Mouse (Mus musculus): Measurements from ENCODE around the gene Nedd9. TPM values are rescaled to one million over a fixed set of nuclear protein-coding genes. Genes with fewer than 3 reads are reported as not detected.
A peak's percentile ranks its signal among the peaks of the same experiment; 100 is the strongest.

The Nedd9 gene
- polyA plus RNA-seq, 1 experiment from 2014 or later, result 11.1 TPM

DNA sequence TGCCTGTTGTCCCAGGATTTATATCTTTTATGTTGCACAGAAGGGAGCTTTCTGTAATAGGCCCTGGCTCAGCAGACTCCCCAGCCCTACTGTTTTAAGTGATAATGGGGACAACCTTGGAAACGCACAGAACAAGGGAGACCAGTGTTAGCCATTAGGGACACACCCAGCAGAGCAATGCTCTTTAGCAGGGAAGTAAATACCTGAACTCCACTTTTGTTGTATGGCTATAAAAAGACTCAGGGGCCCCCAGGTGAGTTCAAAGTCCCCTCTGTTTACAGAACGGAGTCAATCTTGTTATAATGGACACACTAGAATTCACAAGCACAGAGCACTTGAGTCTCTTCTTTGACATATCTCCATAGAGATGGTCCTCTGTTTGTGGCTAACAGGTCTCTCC, 28.5 kb downstream of the Nedd9 start:
- no peak overlapping the region for H3K4me3 ChIP-seq
- no peak for DNase-seq (ENCODE audit: low spot score)
- WGBS, result 56% methylated on average over 2 of the region's 2 CpGs
- H3K36me3 ChIP-seq, result no peaks in the 10 kb centered on the region
- no peak overlapping the region for H3K27ac ChIP-seq
- no peaks in the 10 kb centered on the region for H3K9me3 ChIP-seq (replicated peaks)
- no peaks in the 10 kb centered on the region for H3K27me3 ChIP-seq (ENCODE audit: low read depth, poor library complexity, severe bottlenecking)
- peaks cover 15% of the 10 kb centered on the region for H3K4me1 ChIP-seq

DNA sequence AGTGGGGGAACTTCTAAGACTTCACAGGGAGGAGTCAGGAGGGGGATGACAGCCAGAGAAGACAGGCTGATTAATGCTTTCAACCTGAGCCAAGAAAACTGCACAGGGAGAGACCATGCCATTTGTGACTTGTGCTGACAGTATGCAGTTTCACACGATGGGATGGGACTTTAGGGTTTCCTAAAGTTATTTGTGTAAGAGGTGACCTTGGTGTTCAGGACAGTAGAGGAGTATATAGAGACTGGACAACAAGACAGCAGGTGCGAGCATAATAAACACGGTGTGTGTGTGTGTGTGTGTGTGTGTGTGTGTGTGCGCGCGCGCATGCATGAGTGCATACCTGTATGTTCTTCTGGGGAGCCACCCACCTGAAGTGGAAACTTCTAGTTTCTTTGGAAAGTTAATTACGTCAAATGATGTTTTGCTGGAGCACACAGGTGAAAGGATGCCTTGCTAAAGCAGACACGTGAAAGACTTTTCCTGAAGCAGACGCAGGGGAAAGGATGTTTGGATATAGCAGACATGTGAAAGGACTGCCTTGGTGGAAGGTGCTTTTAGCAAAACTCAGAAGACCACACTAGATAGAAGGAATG, 29.3 kb downstream of the Nedd9 start:
- WGBS, result 91% methylated on average over 10 of the region's 10 CpGs
- H3K4me1 ChIP-seq, result peaks cover 15% of the 10 kb centered on the region
- H3K4me3 ChIP-seq, result no peak overlapping the region
- H3K27me3 ChIP-seq (ENCODE audit: low read depth, poor library complexity, severe bottlenecking), result no peaks in the 10 kb centered on the region
- H3K9me3 ChIP-seq (replicated peaks), result no peaks in the 10 kb centered on the region
- H3K36me3 ChIP-seq, result no peaks in the 10 kb centered on the region
- no peak overlapping the region for H3K27ac ChIP-seq
- DNase-seq (ENCODE audit: low spot score), result no peak

DNA sequence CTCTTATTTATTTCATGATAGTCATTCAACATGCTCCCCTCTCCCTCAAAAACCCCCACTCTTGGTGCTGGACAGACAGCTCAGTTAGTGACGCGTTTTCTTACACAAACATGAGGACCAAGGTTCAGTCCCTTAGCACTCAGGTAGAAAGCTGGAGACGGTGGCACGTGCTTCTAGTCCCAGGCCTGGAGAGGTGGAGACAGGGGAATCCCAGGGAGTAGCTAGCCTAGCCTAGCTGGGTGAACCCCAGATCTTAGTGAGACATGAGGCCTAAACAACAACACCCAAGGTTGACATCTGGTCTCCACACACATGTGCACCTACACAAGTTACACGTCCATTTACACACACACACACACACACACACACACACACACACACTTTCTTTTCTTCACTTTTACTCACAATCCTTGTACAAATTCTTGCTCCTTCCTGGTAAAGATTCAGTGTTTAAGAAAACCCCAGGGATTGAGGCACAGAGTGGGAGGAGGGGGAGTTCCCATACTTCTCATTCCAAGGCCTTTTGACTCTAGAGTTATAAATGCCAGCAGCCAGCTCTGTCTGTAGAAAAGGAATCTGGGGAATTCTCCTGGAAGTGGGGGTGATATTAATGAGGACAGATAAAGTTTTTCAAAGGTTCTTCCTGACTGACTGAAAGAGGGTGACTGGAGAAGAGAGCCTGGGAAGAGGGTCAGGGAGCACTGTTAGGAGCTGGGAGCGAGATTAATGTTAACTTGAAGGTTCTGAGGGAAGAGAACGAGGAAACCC, 29.9 kb downstream of the Nedd9 start:
- H3K4me3 ChIP-seq, result no peak overlapping the region
- no peaks in the 10 kb centered on the region for H3K9me3 ChIP-seq (replicated peaks)
- H3K36me3 ChIP-seq, result no peaks in the 10 kb centered on the region
- 63% methylated on average over 7 of the region's 7 CpGs for WGBS
- 0 out of 2 replicates have a peak overlapping the region, but pooled peaks have one; percentile 47 for H3K27ac ChIP-seq
- H3K27me3 ChIP-seq (ENCODE audit: low read depth, poor library complexity, severe bottlenecking), result no peaks in the 10 kb centered on the region
- no peak for DNase-seq (ENCODE audit: low spot score)
- H3K4me1 ChIP-seq, result peaks cover 15% of the 10 kb centered on the region

DNA sequence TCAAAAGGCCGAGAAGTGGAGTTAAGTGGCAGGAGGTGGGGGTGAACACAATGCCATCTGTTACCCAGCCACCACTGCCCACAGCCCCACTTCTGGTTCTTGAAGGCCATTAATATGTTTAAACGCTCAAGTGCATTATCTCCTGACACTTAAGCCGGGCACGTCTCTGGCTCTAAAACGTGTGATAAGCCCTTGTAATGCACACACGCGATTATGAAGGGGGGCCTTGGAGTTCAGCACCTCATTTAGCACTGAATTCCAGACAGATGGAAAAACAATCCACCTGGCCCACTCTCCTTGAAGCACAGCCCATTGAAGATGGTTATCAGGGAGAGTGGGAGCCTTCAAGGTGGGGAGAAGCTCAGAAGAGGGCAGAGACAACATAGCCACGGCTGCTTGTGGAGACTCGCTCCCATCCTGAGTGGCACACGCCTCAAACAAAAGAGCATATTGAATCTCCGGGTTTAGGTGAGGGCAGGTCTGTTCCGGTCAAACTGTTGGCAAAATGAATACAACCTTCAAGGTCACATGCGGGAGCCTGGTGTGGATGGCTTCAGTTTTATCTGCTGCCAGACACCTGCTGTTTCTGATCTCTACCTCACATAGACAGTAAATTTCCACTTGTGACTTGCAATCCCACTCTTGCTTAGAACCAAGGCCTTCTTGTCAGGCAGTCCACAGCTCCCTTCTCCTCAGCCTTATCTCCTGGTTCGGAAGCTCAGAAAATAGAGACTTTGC, 30.7 kb downstream of the Nedd9 start:
- Histone ChIP-seq H3K27ac (peak overlapping the region; percentile 47; the same call in 1 of the 2 replicates), H3K4me1 (peaks cover 15% of the 10 kb centered on the region), H3K4me3 (no peak overlapping the region), H3K9me3 (replicated peaks) (no peaks in the 10 kb centered on the region), H3K36me3 (no peaks in the 10 kb centered on the region), H3K27me3 (ENCODE audit: low read depth, poor library complexity, severe bottlenecking) (no peaks in the 10 kb centered on the region)
- WGBS, result 78% methylated on average over 14 of the region's 14 CpGs
- no peak for DNase-seq (ENCODE audit: low spot score)

- 87% methylated on average over 15 of the region's 15 CpGs for WGBS
- H3K4me3 ChIP-seq, result no peak overlapping the region
These were observed 33.7 kb downstream of the Nedd9 start for GRCm38 (mm10) chr13:41453227-41454193.

GRCm38 (mm10) chr13:41450821-41451220, 36.3 kb downstream of the Nedd9 start:
- WGBS, result 71% methylated on average over 6 of the region's 6 CpGs
- H3K4me1 ChIP-seq, result peaks cover 17% of the 10 kb centered on the region
- H3K27me3 ChIP-seq (ENCODE audit: low read depth, poor library complexity, severe bottlenecking), result no peaks in the 10 kb centered on the region
- no peaks in the 10 kb centered on the region for H3K36me3 ChIP-seq
- no peak overlapping the region for H3K4me3 ChIP-seq
- H3K27ac ChIP-seq, result no peak overlapping the region
- no peaks in the 10 kb centered on the region for H3K9me3 ChIP-seq (replicated peaks)
- DNase-seq (ENCODE audit: low spot score), result no peak

More at GRCm38 (mm10) chr13:41453227-41454193, 33.7 kb downstream of the Nedd9 start:
- peaks cover 21% of the 10 kb centered on the region for H3K4me1 ChIP-seq
- no peak overlapping the region for H3K27ac ChIP-seq
- no peaks in the 10 kb centered on the region for H3K9me3 ChIP-seq (replicated peaks)
- no peak for DNase-seq (ENCODE audit: low spot score)
- H3K36me3 ChIP-seq, result no peaks in the 10 kb centered on the region
- H3K27me3 ChIP-seq (ENCODE audit: low read depth, poor library complexity, severe bottlenecking), result no peaks in the 10 kb centered on the region

DNA sequence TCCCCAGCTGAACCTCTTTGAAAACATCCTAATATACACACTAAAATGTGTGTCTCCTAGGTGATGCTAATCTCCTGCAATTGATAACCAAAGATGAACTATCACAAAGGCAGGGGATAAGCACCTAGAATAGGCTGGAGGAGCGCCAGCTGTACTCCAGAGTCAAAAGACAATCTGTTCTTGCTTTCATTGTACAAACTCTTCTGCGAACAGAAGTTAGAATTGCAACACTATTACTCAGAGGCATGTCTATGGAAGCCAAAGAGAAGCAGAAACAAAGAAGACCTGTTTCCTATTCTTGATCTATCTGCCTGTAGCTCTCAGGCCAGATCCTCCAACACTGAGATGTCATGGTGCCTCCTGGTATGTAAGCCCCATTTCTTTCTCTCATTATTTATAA, 38.0 kb downstream of the Nedd9 start:
- H3K4me3 ChIP-seq, result no peak overlapping the region
- no peaks in the 10 kb centered on the region for H3K9me3 ChIP-seq (replicated peaks)
- no peaks in the 10 kb centered on the region for H3K27me3 ChIP-seq (ENCODE audit: low read depth, poor library complexity, severe bottlenecking)
- H3K36me3 ChIP-seq, result no peaks in the 10 kb centered on the region
- no peak overlapping the region for H3K27ac ChIP-seq
- no peak for DNase-seq (ENCODE audit: low spot score)
- H3K4me1 ChIP-seq, result peaks cover 17% of the 10 kb centered on the region
- 91% methylated on average over 2 of the region's 2 CpGs for WGBS

DNA sequence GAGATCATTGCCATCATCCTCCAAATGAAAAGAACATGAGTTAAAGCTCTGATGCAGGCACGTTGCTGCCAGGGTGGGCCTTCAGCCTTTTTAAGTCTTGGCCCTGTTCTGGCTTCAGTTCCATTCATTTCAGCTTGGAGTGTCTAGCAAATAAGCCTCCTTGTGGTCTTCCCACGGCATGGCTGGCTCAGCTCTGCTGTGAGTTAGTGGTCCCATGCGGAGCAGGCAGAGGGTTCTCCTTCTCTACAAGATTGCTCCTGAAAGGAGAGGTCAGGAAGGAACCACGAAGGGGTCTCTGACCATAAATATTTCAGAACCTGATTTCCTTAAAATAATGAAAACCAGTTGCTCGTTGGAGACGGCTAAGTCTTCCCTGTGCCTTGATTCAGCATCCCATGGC, 40.0 kb downstream of the Nedd9 start:
- H3K9me3 ChIP-seq (replicated peaks), result no peaks in the 10 kb centered on the region
- H3K4me3 ChIP-seq, result no peak overlapping the region
- no peaks in the 10 kb centered on the region for H3K27me3 ChIP-seq (ENCODE audit: low read depth, poor library complexity, severe bottlenecking)
- DNase-seq (ENCODE audit: low spot score), result no peak
- H3K27ac ChIP-seq, result no peak overlapping the region
- H3K4me1 ChIP-seq, result peaks cover 17% of the 10 kb centered on the region
- H3K36me3 ChIP-seq, result no peaks in the 10 kb centered on the region
- WGBS, result 44% methylated on average over 6 of the region's 6 CpGs

- Histone ChIP-seq H3K36me3 (no peaks in the 10 kb centered on the region), H3K27ac (no peak overlapping the region), H3K9me3 (replicated peaks) (no peaks in the 10 kb centered on the region), H3K4me3 (no peak overlapping the region), H3K27me3 (ENCODE audit: low read depth, poor library complexity, severe bottlenecking) (no peaks in the 10 kb centered on the region), H3K4me1 (peaks cover 17% of the 10 kb centered on the region)
- no peak for DNase-seq (ENCODE audit: low spot score)
- 95% methylated on average over 1 of the region's 1 CpGs for WGBS
These were observed 40.6 kb downstream of the Nedd9 start for GRCm38 (mm10) chr13:41446591-41446990.

- 97% methylated on average over 3 of the region's 3 CpGs for WGBS
- no peak for DNase-seq (ENCODE audit: low spot score)
- Histone ChIP-seq H3K27me3 (ENCODE audit: low read depth, poor library complexity, severe bottlenecking) (no peaks in the 10 kb centered on the region), H3K9me3 (replicated peaks) (no peaks in the 10 kb centered on the region), H3K4me3 (no peak overlapping the region), H3K27ac (no peak overlapping the region), H3K4me1 (peaks cover 11% of the 10 kb centered on the region), H3K36me3 (no peaks in the 10 kb centered on the region)
These were observed 41.9 kb downstream of the Nedd9 start for GRCm38 (mm10) chr13:41445067-41445808.

DNA sequence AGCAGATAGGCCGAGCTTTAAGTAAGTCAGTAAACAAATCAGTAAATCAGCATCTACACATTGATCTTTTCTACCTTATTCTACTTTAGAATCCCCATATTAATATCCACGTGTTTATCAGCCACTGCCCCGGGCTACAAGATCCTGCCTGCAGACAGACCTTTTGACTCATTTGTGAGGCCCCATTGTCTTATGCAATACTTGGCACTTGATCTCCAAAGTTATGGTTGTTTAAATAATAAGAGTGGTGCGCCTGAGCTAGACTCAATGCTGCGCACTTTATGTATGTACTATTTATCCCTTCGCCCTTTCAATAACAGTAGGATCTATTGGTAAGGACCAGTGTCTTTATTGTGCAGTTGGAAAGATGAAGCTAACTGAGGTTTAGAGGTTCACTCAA, 42.9 kb downstream of the Nedd9 start:
- H3K27me3 ChIP-seq (ENCODE audit: low read depth, poor library complexity, severe bottlenecking), result no peaks in the 10 kb centered on the region
- 96% methylated on average over 6 of the region's 6 CpGs for WGBS

DNA sequence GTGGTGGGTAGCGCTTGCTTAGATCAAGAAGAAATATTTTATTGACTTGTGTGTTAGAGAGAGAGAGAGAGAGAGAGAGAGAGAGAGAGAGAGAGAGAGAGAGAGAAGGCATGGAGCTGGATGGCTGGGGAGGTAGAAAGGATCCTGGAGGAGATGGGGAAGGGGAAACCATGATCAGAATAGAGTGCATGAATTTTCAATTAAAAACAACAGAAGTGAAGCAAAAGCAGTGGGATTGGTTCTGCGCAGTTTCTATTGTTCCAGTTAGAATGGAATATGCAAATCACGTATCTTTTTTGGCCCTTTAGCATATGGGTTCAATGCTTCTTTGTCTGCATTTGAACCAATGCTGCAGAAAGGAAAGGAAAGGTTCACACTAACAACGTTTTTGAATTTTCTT, 45.0 kb downstream of the Nedd9 start:
- WGBS, result 88% methylated on average over 4 of the region's 4 CpGs
- Histone ChIP-seq H3K4me1 (peaks cover 3% of the 10 kb centered on the region), H3K27ac (no peak overlapping the region), H3K36me3 (no peaks in the 10 kb centered on the region), H3K4me3 (no peak overlapping the region), H3K9me3 (replicated peaks) (no peaks in the 10 kb centered on the region), H3K27me3 (ENCODE audit: low read depth, poor library complexity, severe bottlenecking) (no peaks in the 10 kb centered on the region)
- DNase-seq (ENCODE audit: low spot score), result no peak

More for the DNA sequence above, 42.9 kb downstream of the Nedd9 start:
- Histone ChIP-seq H3K4me1 (peaks cover 11% of the 10 kb centered on the region), H3K4me3 (no peak overlapping the region), H3K27ac (no peak overlapping the region), H3K9me3 (replicated peaks) (no peaks in the 10 kb centered on the region), H3K36me3 (no peaks in the 10 kb centered on the region)
- DNase-seq (ENCODE audit: low spot score), result no peak
